Mouse (Mus musculus) heart, postnatal 14 days (tissue): ENCODE data around the gene Il17rb. TPM values are rescaled to one million over a fixed set of nuclear protein-coding genes. Genes with fewer than 3 reads are reported as not detected.

ENCODE experiments used
- DNase-seq, 2 experiments: peaks; one replicate each; pipeline ENCODE4 v3.0.0; 2021 to 2022
- intact Hi-C: fragments of 180-260 bp; cut with DNase I; formaldehyde crosslinking; loops from one replicate; pipeline ENCODE4 v1.15.1; 2025
- long read RNA-seq, 2 experiments: library from polyadenylated mRNA; stranded (forward); transcript quantifications; one replicate each; pipeline ENCODE4 v2.0.0; 2021
- total RNA-seq, 2 experiments: library from RNA; stranded (reverse); gene quantifications; 2 replicates each; pipeline ENCODE4 v1.2.3; 2021

Il17rb gene
- total RNA-seq, result 1 to 10 TPM in 1 of 2 experiments, under 1 TPM in 1; 0.74 to 1.0 TPM
- long read RNA-seq, experiment 1, result 0 reads
- long read RNA-seq, experiment 2, partial matches to known transcripts, result 0 of 1 reads
- long read RNA-seq, experiment 2, other reads (novel, unspliced or antisense), result 1 of 1 reads

DNA sequence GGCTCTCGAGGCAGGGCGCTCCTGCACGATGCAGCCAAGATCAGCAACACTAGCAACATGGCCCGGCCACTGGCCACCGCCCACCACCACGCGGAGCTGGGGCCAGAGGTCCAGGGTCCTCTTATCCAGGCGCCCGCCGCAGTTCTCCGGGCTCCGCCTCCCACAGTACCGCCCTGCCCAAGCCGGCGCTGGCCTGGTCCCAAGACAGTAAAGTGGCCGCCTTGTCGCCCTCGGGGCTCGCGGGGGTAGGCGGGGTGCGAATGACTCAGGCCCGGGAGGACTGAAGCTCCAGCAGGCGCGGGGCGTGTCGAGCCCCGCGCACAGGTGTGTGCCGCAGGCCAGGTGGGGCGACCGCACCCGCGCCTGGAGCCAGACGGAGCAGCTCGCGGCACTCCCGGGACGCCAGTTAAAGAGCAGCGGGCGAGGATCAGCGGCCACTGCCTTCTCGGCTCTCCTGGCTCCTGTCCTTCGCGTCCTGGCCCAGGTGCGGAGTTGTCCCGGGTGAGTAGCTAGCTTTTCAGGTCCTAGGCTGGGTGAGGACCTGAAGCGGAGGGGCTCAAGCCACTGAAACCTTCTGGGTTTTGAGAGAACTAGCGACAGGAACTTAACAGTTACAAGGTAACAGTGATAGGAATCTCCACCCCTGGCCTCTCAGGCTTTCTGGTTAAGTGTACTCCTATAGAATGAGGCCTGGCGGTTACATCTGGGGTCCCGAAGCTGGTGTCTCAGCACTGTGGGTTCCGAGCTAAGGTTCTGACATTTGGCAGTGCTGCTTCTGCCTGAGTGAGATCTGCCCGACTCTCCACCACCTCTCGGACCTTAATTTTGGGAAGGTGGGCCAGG, at the start of gene Il17rb, which contains the start of gene Chdh:
Gene Il17rb, minus strand, starts transcription at position 164 of the 843 bp plus-strand sequence.
Gene Chdh, plus strand, starts transcription at position 291 of the 843 bp plus-strand sequence.
- peak; percentile 60 to 61 for DNase-seq
- intact Hi-C loops, result no loop called here

DNA sequence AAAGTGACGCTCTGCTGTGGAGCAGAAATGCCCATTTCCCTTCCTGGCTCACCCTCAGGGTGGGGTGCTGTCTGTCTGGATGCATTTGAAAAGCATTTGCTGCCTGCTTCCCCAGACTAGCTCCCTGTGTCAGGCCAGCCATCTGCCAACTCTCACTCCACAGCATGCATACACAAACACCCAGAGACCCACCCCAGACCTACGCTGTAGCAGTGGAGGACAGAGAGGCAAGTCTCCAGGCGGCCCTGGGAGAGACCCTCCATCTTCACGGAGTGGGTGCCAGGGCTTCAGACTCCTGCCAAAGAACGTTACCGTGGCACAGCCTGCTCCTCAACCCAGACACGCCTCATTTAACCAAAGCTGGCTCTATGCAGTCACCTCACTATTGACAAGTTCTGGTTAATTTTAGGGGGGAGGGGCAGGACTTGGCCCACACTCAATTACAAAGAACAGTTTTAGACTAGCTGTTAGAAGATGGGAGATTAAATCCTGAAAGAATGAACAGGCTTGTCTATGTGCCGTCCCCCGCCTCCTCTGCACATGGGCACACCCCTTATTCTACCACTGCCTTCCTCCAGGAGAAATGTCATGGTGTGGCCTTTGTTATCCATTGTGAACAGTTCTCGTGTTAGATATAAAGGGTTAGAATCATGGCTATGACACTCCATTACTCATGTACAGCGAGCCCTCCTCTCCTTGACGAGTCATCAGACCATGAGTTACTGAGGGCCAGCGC, 47.5 kb upstream of the Il17rb start:
- intact Hi-C loops, result no loop called here

DNA sequence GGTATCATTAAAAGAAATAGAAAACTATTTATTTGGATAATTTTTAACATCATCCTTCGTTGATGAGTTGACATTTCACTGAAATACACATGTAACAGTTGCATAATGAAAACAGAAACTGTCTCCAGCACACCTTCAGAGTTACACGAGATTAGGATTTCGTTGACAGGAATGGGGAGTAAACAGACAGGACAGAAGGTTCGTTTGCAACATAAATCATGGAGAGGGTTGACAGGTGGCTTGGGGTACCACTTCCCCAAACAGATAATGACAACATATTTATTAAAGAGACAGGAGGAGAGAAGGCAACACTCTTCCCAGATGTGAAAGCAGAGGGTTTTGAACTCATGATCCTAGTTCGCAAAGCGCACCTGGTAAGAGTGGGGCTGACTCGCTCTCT, 46.2 kb upstream of the Il17rb start:
- DNase-seq, result no peak
- intact Hi-C loops, result no loop called here

More for the DNA sequence above, 47.5 kb upstream of the Il17rb start:
- DNase-seq, result no peak

DNA sequence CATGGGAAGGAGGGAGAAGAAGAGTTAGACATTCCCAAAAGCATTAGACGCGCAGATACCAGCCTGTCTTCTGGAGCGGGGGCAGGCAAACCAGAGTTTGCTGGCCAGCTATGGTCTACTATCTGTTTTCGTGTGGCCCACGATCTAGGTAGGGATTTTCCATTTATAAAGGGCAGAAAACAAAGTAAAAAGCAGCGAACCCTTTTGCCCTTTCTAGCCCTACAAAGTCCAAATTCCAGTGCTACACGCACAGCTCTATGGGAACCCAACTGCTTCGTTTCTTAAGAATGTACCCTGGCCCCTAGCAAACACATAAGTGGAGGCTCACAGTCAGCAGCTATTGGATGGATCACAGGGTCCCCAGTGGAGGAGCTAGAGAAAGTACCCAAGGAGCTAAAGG, 41.6 kb upstream of the Il17rb start:
- DNase-seq, result no peak

DNA sequence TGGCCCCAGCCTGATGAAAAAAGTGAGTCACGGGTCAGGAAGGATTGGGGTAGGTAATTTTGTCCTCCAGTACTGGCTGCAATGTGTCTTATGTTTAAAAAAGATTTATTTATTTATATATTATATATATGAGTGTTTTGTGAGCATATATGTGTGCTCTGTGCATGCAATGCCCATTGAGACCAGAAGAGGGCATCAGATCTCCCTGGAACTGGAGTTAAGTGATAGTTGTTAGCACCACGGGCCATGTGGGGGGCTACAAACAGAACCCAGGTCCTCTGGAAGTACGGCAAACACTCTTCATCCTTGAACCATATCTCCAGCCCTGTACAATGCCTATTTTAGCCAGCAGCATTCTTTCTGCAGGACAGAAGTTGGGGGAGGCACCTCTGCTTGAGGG, 39.4 kb upstream of the Il17rb start:
- intact Hi-C loops, result no loop called here
- DNase-seq, result no peak

More for the DNA sequence above, 41.6 kb upstream of the Il17rb start:
- intact Hi-C loops, result no loop called here

DNA sequence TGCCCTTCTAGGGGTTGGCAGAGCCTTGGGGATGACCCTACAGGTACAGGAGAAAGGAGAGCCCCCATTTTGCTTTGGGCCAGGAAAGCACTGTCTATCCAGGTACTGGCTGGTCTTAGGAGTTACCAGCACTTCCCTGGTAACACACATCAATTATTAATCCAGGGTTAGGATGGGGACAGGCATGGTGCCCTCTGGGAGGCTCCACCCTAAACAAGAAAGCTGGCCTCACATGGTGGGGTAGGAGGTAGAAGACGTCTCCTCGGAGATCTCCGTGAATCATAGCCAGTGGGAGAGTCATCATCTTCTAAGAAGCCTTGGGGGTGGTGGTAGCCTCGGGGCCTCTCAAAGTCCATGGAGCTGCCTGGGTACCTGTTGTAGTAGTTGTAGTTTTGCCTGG, 38.3 kb upstream of the Il17rb start:
- intact Hi-C loops, result no loop called here
- DNase-seq, result no peak

DNA sequence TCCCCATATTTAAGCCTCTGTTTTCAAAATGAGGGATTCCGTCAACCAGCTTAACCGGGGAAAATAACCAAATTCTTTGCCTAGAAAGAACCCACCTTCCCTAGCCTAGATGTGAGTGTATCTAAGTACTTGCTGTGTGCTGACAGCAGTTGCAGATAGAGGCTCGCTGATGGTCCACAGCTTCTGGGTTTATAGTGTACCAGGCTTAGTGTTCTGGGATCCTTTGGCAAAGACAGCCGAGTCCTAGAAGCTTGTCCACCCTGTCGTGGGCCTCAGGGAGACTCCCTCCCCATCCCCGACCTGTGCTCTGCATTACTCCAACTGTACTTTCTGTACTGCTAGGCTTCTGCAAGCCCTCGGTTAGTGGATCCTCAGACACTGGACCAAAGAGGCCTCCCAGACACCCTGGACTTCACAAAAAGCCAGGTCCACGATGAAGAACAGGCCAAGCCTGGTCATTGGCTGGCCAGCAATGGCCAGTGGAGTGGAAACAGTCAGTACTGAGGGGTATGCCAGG, 37.1 kb upstream of the Il17rb start:
- intact Hi-C loops, result no loop called here
- peak; percentile 39 to 41 for DNase-seq

DNA sequence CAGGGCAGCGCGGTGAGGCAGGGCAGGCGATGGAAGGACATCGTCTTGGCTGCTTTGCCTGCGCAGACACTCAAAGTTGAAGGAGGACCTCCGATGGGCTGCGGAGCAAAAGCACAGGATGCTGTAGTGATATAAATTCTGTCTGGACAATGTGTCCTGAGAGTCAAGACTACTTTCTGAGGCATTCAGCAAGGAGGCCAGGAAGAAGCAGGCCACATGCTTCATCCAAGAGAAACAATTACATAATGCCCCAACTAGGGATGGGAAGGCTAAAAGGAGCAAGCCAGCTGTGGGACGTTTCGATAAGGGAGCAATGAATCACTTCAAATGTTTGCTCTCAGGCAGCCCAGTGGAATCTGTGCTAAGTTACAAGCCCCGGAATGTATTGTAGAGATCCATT, 36.5 kb upstream of the Il17rb start:
- DNase-seq, result peak; percentile 35 to 40
- intact Hi-C loops, result no loop called here

DNA sequence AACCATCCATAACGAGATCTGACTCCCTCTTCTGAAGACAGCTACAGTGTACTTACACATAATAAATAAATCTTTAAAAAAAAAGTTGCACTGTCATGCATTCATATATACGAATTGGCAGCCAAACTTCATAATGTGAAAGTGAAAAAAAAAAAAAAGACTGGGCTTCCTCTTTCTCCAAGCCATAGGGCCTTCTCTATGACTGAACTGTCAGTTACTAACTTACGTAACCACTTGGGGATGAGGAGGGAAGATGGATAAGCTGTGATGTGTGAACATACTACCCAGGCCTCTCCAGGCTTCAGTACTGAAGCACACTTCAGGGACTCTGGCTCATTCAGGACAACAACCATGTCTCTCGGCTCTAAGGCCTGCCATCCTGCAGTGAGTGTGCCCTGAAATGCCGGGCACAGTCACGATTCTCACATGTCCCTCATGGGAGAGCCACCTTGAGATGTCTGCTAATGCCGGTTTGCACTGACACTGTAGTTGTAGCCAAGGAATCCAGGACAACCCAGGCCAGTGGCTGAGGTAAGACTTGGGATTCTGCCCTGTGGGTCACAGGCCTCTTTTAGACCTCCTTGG, 34.8 kb upstream of the Il17rb start:
- peak; percentile 29 to 41 for DNase-seq
- intact Hi-C loops, result no loop called here

- DNase-seq, result no peak
- intact Hi-C loops, result no loop called here
Measured at GRCm38 (mm10) chr14:30041836-30042235, 33.1 kb upstream of the Il17rb start.

DNA sequence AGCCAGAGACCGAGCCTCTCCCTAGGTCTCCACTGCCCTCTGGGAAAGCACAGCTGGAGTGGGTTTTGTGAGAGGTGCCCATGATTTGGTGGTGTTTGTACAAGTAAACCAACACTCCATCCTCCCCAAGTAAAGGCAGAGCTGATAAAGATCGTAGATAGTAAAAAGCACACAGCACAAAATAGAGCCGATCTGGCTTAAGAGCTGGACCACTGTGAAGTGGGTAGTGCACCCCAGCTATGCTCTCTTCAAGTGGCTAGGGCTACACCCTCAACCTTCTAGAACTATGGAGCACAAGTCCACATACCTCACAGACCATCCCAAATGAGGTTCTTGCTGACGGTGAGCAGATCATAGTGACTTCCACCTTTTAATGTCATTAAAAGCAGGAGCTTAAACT, 30.7 kb upstream of the Il17rb start:
- intact Hi-C loops, result no loop called here
- no peak for DNase-seq

- intact Hi-C loops, result no loop called here
- no peak for DNase-seq
Measured at GRCm38 (mm10) chr14:30038431-30038830, 29.7 kb upstream of the Il17rb start.

DNA sequence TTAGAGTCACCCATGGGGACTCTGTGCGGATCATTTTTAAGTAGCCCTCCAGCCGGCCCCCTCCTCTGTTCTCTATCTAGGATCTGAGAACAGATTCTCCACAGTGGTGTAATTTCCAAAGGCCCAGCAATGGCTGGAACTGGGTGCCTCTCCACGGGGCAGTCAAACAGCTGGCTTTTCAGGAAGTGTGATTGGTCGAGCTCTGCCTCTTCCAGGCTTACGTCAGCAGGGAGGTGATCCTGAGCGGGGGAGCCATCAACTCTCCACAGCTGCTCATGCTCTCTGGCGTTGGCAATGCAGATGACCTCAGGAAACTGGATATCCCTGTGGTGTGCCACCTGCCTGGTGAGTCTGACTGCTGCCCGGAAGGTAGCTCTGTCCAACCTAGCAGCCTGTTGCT, 24.7 kb upstream of the Il17rb start:
- peak in 1 of 2 experiments; percentile 13 for DNase-seq
- intact Hi-C loops, result no loop called here

- peak; percentile 28 to 46 for DNase-seq
- intact Hi-C loops, result no loop called here
Measured at GRCm38 (mm10) chr14:30027378-30027777, 18.7 kb upstream of the Il17rb start.

DNA sequence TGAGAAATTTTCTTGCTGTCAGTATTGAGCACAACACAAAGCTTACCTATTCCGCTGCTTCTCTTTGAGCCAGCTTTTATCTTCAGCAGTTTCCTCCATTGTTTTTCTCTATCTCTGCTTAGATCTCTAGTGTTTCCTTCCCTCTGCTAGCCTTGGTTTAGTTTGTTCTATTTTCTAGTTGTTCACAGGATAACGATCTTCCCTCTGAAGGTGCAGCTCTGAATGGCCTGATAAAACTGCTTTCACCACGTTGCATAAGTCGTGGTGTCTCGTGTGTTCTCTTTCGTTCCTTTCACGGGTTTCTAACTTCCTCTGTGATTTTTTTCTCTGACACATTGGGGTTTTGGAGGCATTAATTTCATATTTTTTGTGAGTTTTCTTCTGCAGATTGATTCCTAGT, 15.7 kb upstream of the Il17rb start:
- no peak for DNase-seq
- intact Hi-C loops, result no loop called here

GRCm38 (mm10) chr14:30022471-30022870, 13.8 kb upstream of the Il17rb start:
- intact Hi-C loops, result no loop called here
- no peak for DNase-seq

DNA sequence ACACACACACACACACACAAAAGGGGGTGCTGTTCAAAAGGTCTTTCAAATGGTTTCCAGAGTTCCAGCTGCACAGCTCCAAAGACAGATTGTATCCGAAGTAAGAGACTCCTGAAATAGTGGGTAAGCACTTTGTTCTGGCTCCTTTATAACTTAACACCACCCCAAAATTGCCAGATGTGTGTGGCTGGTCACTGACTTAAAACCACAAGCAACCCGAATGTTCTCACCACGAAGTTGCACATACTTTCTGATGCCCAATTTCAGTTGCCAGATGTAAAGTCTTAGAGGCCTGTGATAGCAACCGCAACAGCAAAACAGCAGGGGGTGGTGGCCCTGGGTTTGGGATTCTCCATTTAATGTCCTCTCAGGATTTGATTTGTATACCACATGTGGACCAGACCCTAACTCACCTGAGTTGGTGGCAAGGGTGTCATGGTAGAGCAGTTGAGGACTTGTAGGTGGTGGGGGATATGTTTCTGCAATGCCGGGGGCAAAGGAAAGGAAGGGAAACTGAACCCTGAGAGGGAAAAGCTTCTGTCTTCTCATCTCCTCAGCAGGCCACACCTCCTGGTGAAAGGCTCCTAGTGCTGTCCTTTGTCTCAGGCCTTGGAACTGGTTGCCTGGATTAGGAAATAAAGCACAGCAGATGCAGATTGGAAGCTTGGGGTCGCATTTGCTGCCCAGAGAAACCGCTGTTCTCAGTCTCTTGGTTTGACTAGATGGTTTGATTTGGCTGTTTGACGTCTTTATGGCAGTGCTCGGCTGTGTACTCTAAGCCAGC, 11.3 kb upstream of the Il17rb start:
- DNase-seq, result no peak
- intact Hi-C loops, result no loop called here

GRCm38 (mm10) chr14:30019375-30019774, 10.7 kb upstream of the Il17rb start:
- intact Hi-C loops, result no loop called here
- no peak for DNase-seq

DNA sequence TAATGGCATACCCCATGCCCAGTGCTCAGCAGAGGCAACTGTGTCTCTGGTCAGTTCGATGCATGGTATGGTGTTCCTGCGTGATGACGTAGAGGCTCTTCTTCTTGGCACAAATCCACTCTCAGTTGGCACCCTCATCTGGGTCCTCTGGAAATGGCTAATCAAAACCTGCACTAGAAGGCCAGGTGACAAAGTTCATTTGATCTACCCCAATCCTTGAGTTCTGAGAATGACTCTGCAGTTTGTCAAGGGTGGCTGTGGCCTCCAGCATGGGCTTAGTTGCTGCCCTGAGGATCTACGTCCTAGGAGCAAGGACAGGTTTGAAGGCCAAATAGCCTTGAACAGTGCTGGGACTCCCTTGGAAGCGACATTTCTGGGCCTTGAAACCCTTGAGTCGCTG, 10.2 kb upstream of the Il17rb start:
- intact Hi-C loops, result no loop called here

GRCm38 (mm10) chr14:30018463-30018801, 9.7 kb upstream of the Il17rb start:
- DNase-seq, result no peak

More for the DNA sequence above, 10.2 kb upstream of the Il17rb start:
- no peak for DNase-seq

More at GRCm38 (mm10) chr14:30018463-30018801, 9.7 kb upstream of the Il17rb start:
- intact Hi-C loops, result no loop called here
